In the genomic region with DNA sequence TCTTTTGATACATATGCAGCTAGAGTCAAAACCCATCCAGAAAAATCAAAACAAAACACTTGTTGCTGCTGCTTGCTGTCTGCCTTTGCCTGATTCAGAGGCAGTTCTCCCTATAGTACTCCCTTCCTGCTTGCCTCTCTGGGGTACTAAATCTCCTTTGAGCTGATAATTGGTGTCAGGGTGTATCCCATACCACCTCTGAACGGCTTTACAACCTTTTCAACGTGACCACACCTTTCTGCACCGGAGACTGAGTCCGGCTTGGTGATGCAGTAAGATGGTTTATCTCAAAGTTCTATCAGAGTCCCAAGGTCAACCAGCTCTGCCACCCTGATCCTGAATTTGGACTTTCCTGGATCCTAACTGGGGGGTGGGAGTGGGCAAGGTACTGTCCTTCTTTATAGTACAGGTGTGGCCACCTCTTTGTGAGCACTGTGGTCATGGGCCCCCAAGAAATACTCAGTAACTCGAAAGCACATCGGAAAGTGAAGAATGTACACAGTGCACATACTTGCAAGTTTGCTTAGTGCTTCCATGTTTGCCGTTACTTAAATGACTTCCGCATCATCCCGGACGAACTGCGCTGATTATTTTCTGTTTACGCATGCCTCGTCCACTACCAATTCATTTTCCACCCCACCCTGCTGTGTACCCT, we compare ENCODE assay signal across 24 mouse cellular contexts. TPM values are rescaled to one million over a fixed set of nuclear protein-coding genes. Genes with fewer than 3 reads are reported as not detected.
A peak's percentile ranks its signal among the peaks of the same experiment; 100 is the strongest.
DNase-seq lines count a peak whose midpoint lies in the region; ATAC-seq and TF ChIP-seq lines count a peak whose summit lies in the region.
"Had no signal": no experiment of that assay in that cellular context is flagged by ENCODE, and none has a peak within 500 bp of the region (broad histone marks: within the 10 kb centered on the region; RNA-seq: fewer than 3 reads in every experiment).

No protein-coding gene starts in this region.

- H3K36me3 ChIP-seq in lung, embryonic 14.5 days (ENCODE audit: insufficient read depth): no peaks in the 10 kb centered on the region
- no peaks in the 10 kb centered on the region for H3K36me3 ChIP-seq in intestine, embryonic 15.5 days
- no peaks in the 10 kb centered on the region for H3K36me3 ChIP-seq in small intestine, adult 2 months (ENCODE audit: control insufficient read depth, insufficient read depth, low read length)
- H3K36me3 ChIP-seq in embryonic facial prominence, embryonic 10.5 days (replicated peaks): no peaks in the 10 kb centered on the region
- H3K36me3 ChIP-seq: embryonic facial prominence, embryonic 12.5 days; forebrain, embryonic 12.5 days; heart, embryonic 13.5 days; hindbrain, embryonic 13.5 days had no signal

- no peak for TF ChIP-seq CTCF in lung, embryonic 14.5 days (IDR thresholded peaks at IDR 0.05; ENCODE audit: low read depth)
- no peak for TF ChIP-seq CTCF in small intestine, adult 2 months (IDR thresholded peaks at IDR 0.05; ENCODE audit: extremely low read depth, insufficient read length, insufficient replicate concordance, low read depth, low read length)

- H3K27ac ChIP-seq in lung, embryonic 14.5 days (ENCODE audit: low read depth): no peak overlapping the region
- 0 out of 2 replicates have a peak overlapping the region, but pooled peaks have one; percentile 27 for H3K27ac ChIP-seq in intestine, embryonic 15.5 days
- H3K27ac ChIP-seq in small intestine, adult 2 months (ENCODE audit: insufficient read depth, low read depth, low read length): 0 out of 2 replicates have a peak overlapping the region, but pooled peaks have one; percentile 18
- no peak overlapping the region for H3K27ac ChIP-seq in embryonic facial prominence, embryonic 10.5 days (replicated peaks)
- H3K27ac ChIP-seq: embryonic facial prominence, embryonic 12.5 days; forebrain, embryonic 12.5 days; heart, embryonic 13.5 days; hindbrain, embryonic 13.5 days; hindbrain, postnatal 0 days had no signal

- H3K4me1 ChIP-seq in lung, embryonic 14.5 days (ENCODE audit: insufficient read depth): no peaks in the 10 kb centered on the region
- H3K4me1 ChIP-seq in intestine, embryonic 15.5 days (replicated peaks): peaks cover 8% of the 10 kb centered on the region; the same call in 1 of the 2 replicates
- peaks cover 23% of the 10 kb centered on the region; the same call in 1 of the 2 replicates for H3K4me1 ChIP-seq in small intestine, adult 2 months (ENCODE audit: control insufficient read depth, insufficient read depth, insufficient read length, low read length)
- peaks cover 25% of the 10 kb centered on the region for H3K4me1 ChIP-seq in embryonic facial prominence, embryonic 10.5 days
- H3K4me1 ChIP-seq: heart, embryonic 13.5 days had no signal

- DNase-seq in lung, embryonic 14.5 days: no peak
- no peak for DNase-seq in lung, postnatal 4 days
- peak; percentile 33 for DNase-seq in R1 (ENCODE audit: low read depth, low spot score)
- DNase-seq in frontal cortex, postnatal 10 days (ENCODE audit: low spot score in 2 of 2): no peak
- DNase-seq in embryonic facial prominence, embryonic 10.5 days (ENCODE audit: low spot score): no peak
- DNase-seq: adrenal gland, postnatal 10 days; cerebellum, adult 11 months; cerebellum, adult 8-10 months; cerebellum, postnatal 14 days; embryo, embryonic 11 days; gastrocnemius, postnatal 36 days; heart, adult 11 months had no signal

- no peaks in the 10 kb centered on the region for H3K9me3 ChIP-seq in lung, embryonic 14.5 days (ENCODE audit: low read depth, low read length)
- H3K9me3 ChIP-seq in intestine, embryonic 15.5 days: no peaks in the 10 kb centered on the region
- no peaks in the 10 kb centered on the region for H3K9me3 ChIP-seq in embryonic facial prominence, embryonic 10.5 days
- H3K9me3 ChIP-seq: embryonic facial prominence, embryonic 12.5 days; forebrain, embryonic 12.5 days; heart, embryonic 13.5 days; hindbrain, embryonic 13.5 days had no signal

- no peak for TF ChIP-seq POLR2A in small intestine, adult 2 months (IDR thresholded peaks at IDR 0.05; ENCODE audit: low read depth, low read length)

- WGBS in lung, embryonic 14.5 days: 58% methylated on average over 13 of the region's 13 CpGs
- 39% methylated on average over 13 of the region's 13 CpGs for WGBS in intestine, embryonic 15.5 days
- WGBS in small intestine, adult 2 months: 25% methylated on average over 13 of the region's 13 CpGs
- 83% methylated on average over 13 of the region's 13 CpGs for WGBS in embryonic facial prominence, embryonic 10.5 days

- no peak overlapping the region for H3K4me3 ChIP-seq in lung, embryonic 14.5 days (ENCODE audit: low read depth, low read length)
- H3K4me3 ChIP-seq in intestine, embryonic 15.5 days (replicated peaks): no peak overlapping the region
- H3K4me3 ChIP-seq in small intestine, adult 2 months (ENCODE audit: low read depth, low read length): no peak overlapping the region
- no peak overlapping the region for H3K4me3 ChIP-seq in embryonic facial prominence, embryonic 10.5 days
- H3K4me3 ChIP-seq: embryonic facial prominence, embryonic 12.5 days; forebrain, embryonic 12.5 days; heart, embryonic 13.5 days; hindbrain, embryonic 13.5 days had no signal

- H3K9ac ChIP-seq in lung, embryonic 14.5 days: no peak overlapping the region
- H3K9ac ChIP-seq in intestine, embryonic 15.5 days: no peak overlapping the region
- H3K9ac ChIP-seq: embryonic facial prominence, embryonic 12.5 days; forebrain, embryonic 12.5 days; heart, embryonic 13.5 days; hindbrain, embryonic 13.5 days had no signal

- ATAC-seq in lung, embryonic 14.5 days (ENCODE audit: insufficient read depth): no peak
- peak; percentile 78 for ATAC-seq in intestine, embryonic 15.5 days
- ATAC-seq in frontal cortex, adult (ENCODE audit: low TSS enrichment): no peak
- ATAC-seq: forebrain, embryonic 16.5 days; hindbrain, postnatal 0 days; Patski had no signal

- no peaks in the 10 kb centered on the region for H3K27me3 ChIP-seq in lung, embryonic 14.5 days (ENCODE audit: insufficient read depth, low read length)
- no peaks in the 10 kb centered on the region for H3K27me3 ChIP-seq in intestine, embryonic 15.5 days (replicated peaks)
- H3K27me3 ChIP-seq in small intestine, adult 2 months (ENCODE audit: control insufficient read depth, insufficient read depth, low read length): no peaks in the 10 kb centered on the region
- H3K27me3 ChIP-seq in embryonic facial prominence, embryonic 10.5 days (replicated peaks; ENCODE audit: low read depth, poor library complexity, severe bottlenecking): no peaks in the 10 kb centered on the region
- H3K27me3 ChIP-seq: embryonic facial prominence, embryonic 12.5 days; forebrain, embryonic 12.5 days; heart, embryonic 13.5 days; hindbrain, embryonic 13.5 days; Patski had no signal

- peak overlapping the region; percentile 35; the same call in 1 of the 2 replicates for H3K4me2 ChIP-seq in lung, embryonic 14.5 days
- H3K4me2 ChIP-seq in intestine, embryonic 15.5 days (replicated peaks): peak overlapping the region; percentile 33; the same call in 1 of the 2 replicates
- H3K4me2 ChIP-seq: embryonic facial prominence, embryonic 12.5 days; forebrain, embryonic 12.5 days; heart, embryonic 13.5 days; hindbrain, embryonic 13.5 days had no signal

RNA-seq across cellular contexts. Expression of gene Tex36, which starts 2.6 kb away (rescaled TPM):
- 0.32 TPM in 1 of 2 replicates, not detected in the other for polyA plus RNA-seq in lung, embryonic 14.5 days (2014; fragmentation: Nextera tagmentation; extraction: Ambion mirVana)
- polyA plus RNA-seq in intestine, embryonic 15.5 days (2015; fragmentation: Nextera tagmentation; extraction: Ambion mirVana): 0.18 TPM in 1 of 2 replicates, not detected in the other
- not detected in 2 replicates for polyA plus RNA-seq in small intestine, adult 2 months (2012; rRNA removed)
- not detected in 2 replicates for polyA plus RNA-seq in embryonic facial prominence, embryonic 10.5 days (2016; fragmentation: Nextera tagmentation; extraction: Ambion mirVana)
- polyA plus RNA-seq: C2C12; embryonic facial prominence, embryonic 12.5 days; forebrain, embryonic 12.5 days; forebrain, embryonic 16.5 days; heart, embryonic 13.5 days; heart, postnatal 0 days; hindbrain, postnatal 0 days; Patski had no signal

RNA-seq across cellular contexts. Expression of gene Edrf1, which starts 32.8 kb away (rescaled TPM):
- 22.8 and 25.0 TPM in 2 replicates for polyA plus RNA-seq in lung, embryonic 14.5 days (2014; fragmentation: Nextera tagmentation; extraction: Ambion mirVana)
- 16.9 TPM in 2 replicates for polyA plus RNA-seq in intestine, embryonic 15.5 days (2015; fragmentation: Nextera tagmentation; extraction: Ambion mirVana)
- polyA plus RNA-seq in small intestine, adult 2 months (2012; rRNA removed): 2.5 and 5.5 TPM in 2 replicates
- 27.0 and 29.7 TPM in 2 replicates for polyA plus RNA-seq in embryonic facial prominence, embryonic 10.5 days (2016; fragmentation: Nextera tagmentation; extraction: Ambion mirVana)

Comparison
In these comparisons a context has a peak if more than half of its experiments do, and no peak if none do; other contexts are left out.
1. H3K27ac ChIP-seq: peak in intestine, embryonic 15.5 days (single experiment) and small intestine, adult 2 months (single experiment); none in lung, embryonic 14.5 days (single experiment) and embryonic facial prominence, embryonic 10.5 days (single experiment).